Mouse (Mus musculus) lung, postnatal 4 days (tissue): ENCODE measurements around the gene Bpifc.

ENCODE experiments used
- DNase-seq, 2 experiments: peaks; one replicate each; pipeline ENCODE4 v3.0.0; 2021

Gene Bpifc

DNA sequence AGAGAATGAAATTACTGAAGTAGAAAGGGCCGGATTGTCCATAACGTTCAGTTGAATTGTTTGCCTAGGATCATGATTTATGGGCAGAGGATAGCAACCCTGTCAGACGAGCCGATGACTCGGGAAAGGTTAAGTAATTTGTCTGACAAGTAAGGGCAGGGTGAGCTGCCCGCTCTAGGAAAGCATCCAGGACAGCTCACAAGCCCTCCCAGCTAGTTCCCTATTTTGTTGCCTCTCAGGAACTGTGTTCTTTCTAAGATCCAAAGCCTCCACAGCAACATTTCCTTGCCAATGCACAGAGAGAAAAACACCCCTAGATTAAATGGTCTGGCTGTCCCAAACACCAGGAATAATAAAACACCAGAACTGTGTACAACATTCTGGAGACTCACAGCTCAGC, 1.1 kb downstream of the Bpifc start:
- DNase-seq, result no peak

DNA sequence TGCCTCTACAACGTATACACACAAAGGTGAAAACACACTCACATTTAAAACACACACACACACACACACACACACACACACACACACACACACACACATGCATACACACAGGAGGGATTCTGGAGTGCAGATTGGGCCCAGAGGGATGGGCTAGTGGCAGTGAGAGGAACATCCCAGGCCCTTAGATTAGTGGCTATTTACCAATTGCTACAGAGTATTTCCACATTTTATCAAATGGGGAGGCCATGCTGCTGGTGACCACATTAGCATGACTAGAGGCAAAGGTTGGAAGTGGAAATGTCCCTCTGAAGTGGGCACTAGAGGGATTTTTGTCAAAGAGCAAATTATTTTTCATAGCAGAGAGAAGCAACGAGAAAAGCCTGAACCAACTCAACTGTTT, 2.0 kb downstream of the Bpifc start:
- DNase-seq, result no peak

DNA sequence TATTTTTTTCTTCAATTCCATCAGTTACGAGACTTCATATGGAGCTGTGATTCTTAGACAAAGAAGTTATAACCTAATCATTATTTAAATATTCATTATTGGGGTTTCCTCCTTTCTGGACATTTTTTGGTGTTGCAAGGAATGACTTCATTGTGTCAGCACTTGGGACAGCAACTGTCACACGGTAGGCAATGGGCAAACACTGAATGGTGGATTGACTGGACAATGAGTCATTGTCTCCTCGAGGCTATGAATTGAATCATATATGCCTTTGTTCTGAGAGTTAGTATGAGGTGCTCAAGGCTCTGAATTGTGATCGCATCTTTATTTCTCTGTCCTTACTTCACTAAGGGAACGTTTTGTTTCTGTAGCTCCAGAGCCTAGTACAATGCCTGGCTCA, 5.2 kb downstream of the Bpifc start:
- no peak for DNase-seq

DNA sequence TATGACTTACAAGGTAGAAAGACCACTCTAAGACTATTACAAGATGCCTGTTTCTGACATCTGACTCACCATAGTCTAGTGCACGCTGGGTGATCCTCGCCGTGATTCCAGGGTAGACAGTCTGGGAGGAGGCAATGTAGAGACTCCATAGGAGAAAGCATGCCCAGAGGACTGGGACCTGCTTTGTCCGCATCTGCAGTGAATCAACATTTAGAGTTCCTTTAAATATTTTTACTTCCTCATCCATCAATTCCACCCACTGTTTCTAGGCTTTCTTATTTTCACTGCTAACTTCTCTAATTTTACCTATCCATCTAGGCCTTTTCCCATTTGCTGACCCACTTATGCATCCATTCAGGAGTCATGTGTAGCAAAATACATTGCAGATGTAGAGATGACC, 11.2 kb downstream of the Bpifc start:
- DNase-seq, result no peak

DNA sequence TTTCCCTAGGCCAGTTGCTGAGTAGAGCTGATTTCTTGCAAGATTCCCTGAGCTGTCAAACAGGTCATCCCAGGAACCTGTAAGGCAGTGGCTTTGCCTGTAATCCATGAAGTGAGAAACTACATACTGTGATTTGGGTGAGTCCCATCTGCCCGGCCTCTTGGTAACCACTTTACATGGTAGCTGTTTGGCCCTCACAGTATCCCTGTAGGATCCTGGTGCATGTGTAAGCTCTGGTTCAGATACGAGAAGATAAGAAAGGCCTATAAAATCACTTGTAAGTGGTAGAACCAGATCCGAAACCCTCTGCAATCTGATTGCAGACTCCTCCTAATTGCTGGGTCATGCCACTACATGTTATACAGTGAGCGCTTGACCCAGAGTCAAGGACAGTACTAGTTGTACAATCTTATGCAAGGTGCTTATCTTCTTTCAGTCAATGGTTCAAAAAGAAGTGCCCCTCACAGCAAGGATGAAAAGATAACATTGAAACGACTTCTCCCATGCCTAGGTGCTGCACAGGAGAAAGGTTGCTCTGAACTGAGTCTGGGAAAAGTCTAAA, 17.1 kb downstream of the Bpifc start:
- DNase-seq, result no peak

DNA sequence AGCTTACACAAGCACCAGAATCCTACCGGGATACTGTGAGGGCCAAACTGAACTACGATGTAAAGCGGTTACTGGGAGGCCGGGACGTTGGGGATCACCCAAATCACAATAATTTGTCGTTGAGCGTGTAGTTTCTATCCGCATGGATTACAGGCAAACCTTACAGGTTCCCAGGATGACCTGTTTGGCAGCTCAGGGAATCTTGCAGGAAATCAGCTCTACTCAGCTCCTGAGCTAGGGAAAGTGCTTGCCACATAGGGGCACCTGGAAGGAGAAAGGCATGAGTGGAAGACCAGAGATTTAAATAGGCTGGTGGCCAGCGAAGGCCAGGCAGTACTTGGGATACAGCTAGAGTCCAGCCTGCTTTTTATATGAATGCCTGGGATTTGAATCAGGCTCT, 17.9 kb downstream of the Bpifc start:
- DNase-seq, result no peak

DNA sequence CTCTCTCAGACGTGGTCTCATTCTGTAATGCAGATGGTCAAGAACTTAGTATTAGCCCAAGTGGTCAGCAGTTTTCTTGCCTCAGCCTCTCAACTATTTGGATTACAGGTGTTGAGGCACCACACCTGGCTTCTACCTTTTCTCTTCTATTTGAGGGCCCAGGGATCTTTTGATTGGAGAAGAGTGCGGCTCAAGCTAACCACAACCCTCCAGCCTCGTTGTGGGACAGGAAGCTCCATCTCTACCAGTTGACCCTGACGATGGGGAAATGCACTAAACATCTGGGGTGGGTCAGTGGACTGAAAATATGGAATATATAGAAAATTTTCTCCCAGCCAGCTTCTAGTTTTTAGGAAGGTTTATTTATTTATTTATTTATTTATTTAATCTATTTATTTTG, 19.3 kb downstream of the Bpifc start:
- no peak for DNase-seq

DNA sequence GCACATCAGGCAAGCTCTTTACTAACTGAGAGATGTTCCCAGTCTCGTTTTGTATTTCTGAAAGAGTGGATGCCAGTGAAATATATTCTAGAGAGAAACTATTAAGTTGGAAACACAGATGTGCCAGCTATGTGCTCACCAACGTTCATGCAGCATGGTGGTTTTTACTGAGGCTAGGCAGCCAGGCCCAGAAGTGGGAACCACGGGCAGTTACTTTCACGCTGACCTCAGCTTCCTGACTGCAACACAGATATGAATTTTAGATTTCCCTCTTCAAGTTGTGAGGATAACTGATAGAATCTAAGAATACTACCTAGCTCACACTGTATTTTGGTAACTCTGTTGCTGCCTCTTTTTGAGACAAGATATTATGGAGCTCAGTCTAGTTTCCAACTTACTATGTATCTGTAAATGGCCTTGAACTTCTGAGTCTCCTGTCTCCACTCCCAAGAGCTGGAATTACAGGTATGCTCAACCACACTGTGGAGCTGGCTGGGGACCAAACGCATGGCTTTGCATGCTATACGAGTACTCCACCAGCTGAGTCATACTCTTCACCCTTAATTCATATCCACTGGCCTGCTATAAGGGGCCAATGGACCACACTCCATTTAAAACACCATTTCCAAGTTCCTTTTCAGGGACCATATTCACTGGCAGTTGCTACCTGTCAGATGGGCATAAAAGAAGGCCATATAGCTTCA, 22.1 kb downstream of the Bpifc start:
- DNase-seq, result no peak

DNA sequence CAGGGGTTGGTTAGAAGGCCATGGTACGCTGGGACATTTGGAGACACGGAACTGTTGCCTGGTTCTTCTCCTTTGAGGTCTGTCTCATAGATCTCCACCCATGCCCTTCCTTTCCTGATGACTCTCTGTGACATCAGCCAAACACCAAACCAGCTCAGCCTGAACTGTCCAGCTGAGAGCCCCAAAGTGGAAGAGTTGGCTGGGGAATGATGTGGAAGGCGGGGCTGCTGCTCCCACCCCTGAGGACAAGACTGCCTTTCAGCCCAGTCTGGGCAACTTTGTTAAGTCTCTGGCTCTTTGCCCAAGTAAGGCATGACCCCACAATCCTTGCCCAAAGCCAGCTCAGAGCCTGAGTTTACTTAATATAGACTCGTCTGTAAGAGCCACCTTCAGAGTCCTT, 38.8 kb downstream of the Bpifc start:
- no peak for DNase-seq

DNA sequence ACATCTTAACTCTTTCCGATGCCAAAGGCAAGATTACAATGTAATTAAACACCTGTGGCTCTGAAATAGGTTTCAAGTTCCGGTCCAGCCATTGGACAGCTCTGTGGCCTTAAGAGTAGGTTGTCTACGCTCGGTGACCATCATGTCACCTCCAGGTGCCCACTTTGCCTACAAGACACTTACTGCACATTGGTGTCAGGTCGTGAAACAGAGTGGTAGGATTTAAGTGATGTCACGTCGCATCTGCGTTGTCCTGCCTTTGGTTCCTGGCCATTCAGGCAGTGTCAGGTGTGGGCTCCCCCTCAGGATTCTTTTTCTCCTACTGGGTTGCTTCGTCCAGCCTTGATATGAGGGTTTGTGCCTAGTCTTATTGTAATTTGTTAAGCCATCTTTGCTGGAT, 39.9 kb downstream of the Bpifc start:
- DNase-seq, result no peak

DNA sequence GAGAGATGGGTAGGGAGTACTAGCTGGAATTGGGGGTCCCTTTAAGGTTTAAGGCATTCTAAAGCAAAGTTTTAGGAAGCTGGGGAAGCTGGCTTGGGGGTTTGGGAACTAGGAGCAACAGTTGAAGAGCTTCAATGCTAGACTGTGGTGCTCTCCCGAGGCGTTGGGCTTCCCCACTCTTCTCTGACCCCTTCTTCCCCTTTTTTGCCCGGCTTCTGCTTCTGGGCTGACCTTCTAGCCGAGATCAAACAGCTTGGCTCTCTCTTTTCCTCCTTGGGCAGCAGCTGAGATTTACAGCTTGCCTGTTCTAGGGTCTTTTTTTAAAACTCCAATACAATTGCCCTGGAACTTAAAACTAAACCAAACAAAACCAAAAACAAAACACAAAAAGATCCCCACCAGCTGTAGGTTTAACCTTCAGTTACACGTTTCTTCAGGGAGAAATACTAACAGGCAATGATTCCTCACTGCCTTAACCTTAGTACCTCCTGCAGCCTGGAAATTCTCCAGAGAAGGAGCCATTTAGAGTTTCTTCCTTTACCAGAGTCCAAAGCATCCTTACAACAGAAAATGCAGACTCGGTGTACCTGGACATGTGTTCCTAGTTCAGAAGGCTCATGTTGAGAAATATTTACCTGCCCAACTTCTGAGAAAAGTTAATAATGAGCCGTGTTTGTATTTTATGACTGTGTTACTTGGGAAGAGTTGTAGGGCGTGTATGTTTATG, 41.6 kb downstream of the Bpifc start:
- no peak for DNase-seq

DNA sequence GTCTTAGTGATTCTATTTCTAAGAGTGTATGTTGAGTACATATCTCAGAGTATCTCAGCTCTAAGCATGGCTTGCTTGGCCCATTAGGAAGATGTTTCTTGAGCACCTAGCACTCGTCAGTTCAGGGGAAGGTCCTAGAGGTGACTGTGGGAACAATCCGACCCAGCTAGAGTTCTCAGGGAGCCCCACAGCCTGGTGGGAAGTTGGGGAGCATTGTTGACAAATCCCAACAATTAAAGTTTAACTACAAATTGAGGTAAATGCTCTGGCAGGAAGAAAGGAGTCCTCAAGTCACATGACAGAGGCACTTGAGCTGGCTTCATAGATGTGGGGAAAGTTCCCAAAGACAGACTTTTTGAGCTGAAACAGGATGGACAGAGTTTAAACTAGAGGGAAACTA, 43.0 kb downstream of the Bpifc start:
- DNase-seq, result no peak

DNA sequence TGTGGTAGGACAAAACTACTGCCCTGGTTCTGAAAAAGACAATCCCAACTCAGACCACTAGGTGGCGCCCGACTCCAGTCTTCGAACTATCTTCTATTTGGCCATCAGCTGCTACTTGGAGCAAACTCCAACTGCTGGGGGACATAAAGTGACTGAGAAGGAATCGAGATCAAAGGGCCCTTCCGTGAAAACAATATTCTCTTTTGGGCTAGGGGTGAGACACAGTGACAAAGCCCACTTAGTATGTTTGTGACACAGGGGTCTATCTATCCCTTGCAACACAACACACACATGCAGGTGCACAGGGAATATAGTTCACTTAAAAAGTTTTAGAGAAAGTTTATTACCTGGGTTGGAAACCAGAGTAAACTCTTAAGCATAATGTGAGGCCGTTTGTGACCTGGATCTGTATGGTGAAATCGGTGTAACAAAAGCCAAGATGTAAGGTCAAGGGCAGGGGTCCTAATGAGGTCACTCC, 43.5 kb downstream of the Bpifc start:
- DNase-seq, result peak; percentile 60 to 80

DNA sequence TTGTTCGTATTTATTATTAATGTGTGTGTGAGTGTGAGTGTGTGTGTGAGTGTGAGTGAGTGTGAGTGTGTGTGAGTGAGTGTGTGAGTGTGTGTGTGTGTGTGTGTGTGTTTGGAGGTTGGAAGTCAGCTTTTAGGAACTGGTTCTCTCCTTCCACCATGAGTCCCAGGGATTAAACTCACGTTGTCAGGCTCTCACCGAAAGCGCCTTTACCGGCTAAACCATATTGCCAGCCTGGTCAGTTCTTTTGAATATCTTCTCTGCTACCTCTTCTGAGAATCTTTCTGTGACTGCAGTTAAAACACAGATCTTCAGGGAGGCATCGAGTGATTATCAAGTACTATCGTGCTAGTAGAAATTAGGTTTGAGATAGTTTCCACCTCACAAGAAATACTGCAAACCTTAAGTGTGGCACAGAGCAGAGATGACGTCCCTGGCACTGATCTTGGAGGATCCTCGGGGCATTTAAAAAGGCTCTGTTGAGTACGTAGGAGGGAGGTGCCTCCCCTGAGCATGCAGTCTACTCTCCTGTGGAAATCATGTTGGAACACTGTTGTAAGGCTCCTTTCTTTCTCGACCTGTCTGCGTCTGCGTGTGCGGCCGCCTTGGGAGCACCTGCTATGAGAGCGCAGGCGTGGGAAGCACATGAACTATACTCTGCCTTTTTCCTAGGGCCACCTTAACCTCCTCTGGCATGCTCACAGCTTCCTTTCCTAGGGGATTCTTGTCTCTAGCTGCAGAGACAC, 44.1 kb downstream of the Bpifc start:
- DNase-seq, result no peak

DNA sequence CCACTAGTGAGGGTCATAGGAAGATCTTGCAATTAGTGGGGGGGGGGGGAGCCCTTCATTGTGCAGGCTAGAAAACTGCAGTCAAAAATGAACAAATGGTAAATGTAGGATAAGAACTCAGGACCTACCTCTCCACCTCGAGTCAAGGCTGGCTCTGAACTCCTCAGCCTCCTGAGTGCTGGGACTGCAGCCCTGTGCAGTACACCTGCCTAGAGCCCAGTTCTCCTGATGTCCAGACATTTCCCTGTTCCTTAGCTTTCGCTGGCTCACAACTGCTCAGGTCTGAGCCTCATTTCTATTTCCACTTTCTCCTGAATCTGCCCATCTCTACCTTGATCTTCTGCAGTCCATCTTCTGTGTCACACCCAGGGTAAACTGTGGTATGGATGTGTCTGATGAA, 45.2 kb downstream of the Bpifc start:
- no peak for DNase-seq

DNA sequence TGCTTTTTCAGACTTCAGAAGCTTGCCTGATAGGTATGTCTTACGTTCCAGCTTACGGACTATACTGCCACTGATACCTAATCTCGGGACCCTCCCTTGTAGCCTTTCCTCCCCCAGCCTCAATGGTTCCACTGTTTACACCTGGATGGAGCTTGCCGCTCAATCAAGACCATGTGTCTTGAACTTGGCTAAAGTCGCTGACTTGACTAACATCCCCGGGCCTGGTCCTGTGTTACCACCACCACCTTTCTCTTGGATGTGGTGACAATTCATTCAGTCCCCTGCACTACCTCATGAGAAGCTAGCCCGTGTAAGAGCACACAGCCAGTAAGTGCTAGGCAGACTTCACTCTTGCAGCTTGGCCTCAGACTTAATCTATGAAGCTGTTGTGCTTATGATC, 47.4 kb downstream of the Bpifc start:
- no peak for DNase-seq

DNA sequence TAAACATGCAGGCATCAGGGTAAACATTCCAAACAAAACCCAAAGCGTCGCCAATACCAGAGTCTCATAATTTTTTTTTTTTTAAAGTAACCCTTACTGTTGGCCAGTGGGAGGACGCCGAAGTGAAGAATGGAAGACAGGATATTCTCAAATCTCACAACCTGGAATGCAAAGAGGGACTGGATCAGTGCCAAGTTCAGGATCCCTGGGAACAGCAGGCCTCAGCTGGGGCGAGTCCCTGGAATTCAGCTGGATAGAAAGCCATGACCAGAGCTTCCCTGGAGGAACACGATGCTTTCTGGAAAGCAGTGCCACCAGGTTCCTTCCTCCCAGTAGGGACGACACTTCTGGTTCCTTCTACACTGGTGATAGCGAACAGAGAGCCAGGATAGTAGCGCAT, 48.8 kb downstream of the Bpifc start:
- DNase-seq, result peak; percentile 19 to 32

DNA sequence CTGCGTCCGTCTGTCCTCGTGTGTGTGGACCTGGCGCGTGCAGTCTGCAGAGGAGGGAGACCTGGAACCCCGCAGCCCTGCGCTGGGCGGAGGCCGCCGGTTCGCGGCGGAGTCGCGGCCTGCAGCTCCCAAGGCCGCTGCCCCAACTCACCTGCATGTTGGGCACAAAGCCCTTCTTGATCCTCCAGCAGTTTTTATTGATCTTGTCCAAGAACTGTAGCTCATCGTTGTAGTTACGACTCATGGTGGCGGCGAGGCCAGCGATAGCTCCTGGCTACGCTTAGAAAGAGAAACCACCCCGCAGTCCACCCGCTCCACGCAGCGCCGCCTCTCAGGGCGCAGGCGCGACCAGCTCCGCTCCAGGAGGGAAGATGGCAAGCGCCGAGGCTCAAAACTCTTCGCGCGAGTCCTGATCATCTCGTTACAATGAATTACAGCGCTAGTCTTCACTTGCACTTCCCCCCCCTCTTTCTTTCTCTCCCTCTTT, 54.2 kb downstream of the Bpifc start, which contains the start of gene Rtcb:
TSS of gene Rtcb (minus strand) at position 360 of the 487 bp plus-strand sequence.
- peak; percentile 97 to 98 for DNase-seq

DNA sequence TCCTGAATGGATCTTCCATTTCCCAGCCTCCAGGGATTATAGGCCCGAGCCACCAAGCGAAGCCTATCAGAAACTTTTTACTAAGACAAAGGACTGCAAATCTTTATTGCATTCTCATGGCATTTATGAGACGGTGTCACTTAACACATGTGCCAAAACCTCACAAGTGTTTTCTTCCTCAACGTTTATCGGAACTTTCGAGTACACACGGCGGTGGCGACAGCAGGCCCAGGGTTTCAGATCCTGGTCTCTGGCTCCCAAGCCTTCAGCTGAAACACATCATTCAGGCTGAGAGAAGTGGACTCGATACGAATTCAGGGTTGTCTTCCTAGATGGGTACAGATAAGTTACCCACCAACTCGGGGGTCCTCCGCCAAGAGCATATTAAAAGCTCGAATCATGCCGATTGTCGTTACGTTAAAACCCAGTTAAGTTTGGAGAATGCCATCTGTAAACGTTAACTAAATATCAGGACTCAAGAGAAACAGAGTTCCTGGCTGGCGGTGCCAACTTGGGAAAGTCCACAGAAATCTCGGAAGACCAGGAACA, 54.8 kb downstream of the Bpifc start:
- DNase-seq, result no peak

DNA sequence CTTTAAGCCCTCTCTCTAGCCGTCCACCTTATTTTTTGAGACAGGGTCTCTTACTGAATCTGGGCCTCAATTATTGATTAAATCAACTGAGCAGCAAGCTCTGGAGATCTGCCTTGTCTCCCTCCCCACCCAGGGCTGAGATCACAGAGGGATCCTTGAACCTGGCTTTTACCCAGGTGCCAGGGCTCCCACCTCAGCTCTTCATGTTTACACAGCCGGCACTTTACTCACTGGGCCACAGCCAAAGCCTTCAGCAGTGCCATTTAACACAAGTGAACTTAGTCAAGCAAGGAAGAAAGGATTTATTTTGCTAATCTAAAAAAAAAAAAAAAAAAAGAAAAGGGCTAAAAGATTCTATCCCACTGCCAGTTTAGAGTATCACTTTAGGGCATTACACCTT, 57.3 kb downstream of the Bpifc start:
- peak; percentile 18 to 58 for DNase-seq

DNA sequence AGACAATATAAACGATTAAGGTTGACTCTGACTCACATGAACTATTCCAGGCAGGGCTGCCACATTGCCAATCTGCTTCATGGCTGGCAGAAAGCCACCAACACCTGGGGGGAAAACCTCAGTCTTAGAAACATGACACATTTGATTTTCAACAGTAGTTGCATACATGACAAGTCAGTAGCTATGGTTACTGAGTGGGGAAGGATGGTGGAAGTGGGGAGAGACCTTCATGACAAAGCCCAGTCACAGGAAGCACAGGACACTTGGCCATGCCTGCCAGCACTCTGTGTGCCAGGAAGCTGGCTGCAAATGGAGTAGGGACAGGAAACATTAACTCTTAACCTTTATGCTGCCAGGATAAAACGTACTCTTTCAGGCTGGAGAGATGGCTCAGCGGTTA, 58.3 kb downstream of the Bpifc start:
- peak; percentile 24 to 51 for DNase-seq

DNA sequence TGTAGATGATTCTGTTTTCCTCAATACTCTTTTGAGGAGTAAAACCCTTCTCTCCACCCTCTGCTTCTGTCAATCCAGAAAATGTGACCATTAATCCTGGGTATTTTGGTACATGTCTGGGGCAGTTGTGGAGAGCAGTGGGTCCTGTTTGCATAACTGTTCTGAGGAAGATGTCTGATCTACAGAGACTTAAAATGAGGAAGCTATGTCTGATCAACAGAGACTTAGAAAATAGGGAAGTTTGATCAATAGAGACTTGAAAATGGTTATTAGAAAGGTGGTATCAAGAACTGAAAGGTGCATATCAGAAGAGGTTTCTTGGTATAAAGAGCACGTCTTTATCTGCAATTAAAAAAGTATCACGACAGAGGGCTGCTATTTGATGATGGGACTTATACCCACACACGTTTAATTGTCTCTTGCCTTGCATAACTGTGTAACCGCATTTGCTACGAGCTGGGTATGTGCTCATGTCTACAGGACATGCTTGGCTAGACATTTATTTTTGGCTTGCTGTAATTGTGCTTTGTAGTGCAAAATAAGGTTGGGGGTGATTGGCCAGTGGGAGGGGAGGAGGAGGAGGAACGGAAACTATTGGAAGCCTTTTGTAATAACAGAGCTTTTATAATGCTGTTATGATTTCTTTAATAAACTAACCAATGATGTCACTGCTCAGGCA, 59.8 kb downstream of the Bpifc start:
- no peak for DNase-seq
